ENCODE assay signal across 8 mouse cellular contexts in genomic region chr8:111889931-111890910, GRCm38 (mm10). TPM values are rescaled to one million over a fixed set of nuclear protein-coding genes. Genes with fewer than 3 reads are reported as not detected.
DNase-seq lines count a peak whose midpoint lies in the region; ATAC-seq lines count a peak whose summit lies in the region.

No protein-coding gene starts in this region.

- ATAC-seq in heart, embryonic 14.5 days (ENCODE audit: insufficient number of reproducible peaks, insufficient read depth, low FRiP score, low read depth), result no peak; the same call in 1 of the 2 replicates
- no peak for ATAC-seq in forebrain, embryonic 14.5 days
- no peak for ATAC-seq in midbrain, embryonic 11.5 days (ENCODE audit: low FRiP score)
- no peak for ATAC-seq in erythroblast, adult 5-6 weeks (replicated peaks; ENCODE audit: low FRiP score, poor library complexity, severe bottlenecking)

- H3K4me2 ChIP-seq in heart, embryonic 14.5 days (ENCODE audit: low read length), result peak overlapping the region; percentile 51
- peak overlapping the region; percentile 44 for H3K4me2 ChIP-seq in forebrain, embryonic 14.5 days (ENCODE audit: low read length)
- 0 out of 2 replicates have a peak overlapping the region, but pooled peaks have one; percentile 3 for H3K4me2 ChIP-seq in midbrain, embryonic 11.5 days

- H3K9me3 ChIP-seq in heart, embryonic 14.5 days (ENCODE audit: control insufficient read depth, low read length), result no peaks in the 10 kb centered on the region
- H3K9me3 ChIP-seq in forebrain, embryonic 14.5 days (replicated peaks; ENCODE audit: control insufficient read depth, low read length), result no peaks in the 10 kb centered on the region
- H3K9me3 ChIP-seq in midbrain, embryonic 11.5 days (ENCODE audit: control insufficient read depth, low read length), result no peaks in the 10 kb centered on the region

- peaks cover 5% of the 10 kb centered on the region in 2 experiments; a peak in 3 of 4 replicates for H3K4me1 ChIP-seq in heart, embryonic 14.5 days (ENCODE audit: control insufficient read depth in 2 of 2, insufficient read depth in 2 of 2, low read length in 2 of 2)
- 0 out of 2 replicates have a peak, but pooled peaks cover 4% of the 10 kb centered on the region for H3K4me1 ChIP-seq in forebrain, embryonic 14.5 days (ENCODE audit: control insufficient read depth, insufficient read depth, low read length)
- no peaks in the 10 kb centered on the region for H3K4me1 ChIP-seq in midbrain, embryonic 11.5 days (ENCODE audit: control insufficient read depth, insufficient read depth, low read length)

- H3K4me3 ChIP-seq in heart, embryonic 14.5 days (ENCODE audit: control insufficient read depth in 1 of 2, insufficient read depth in 1 of 2, low read depth in 1 of 2, low read length in 2 of 2), result peak overlapping the region; percentile 7 to 28; a peak in 3 of 4 replicates
- H3K4me3 ChIP-seq in forebrain, embryonic 14.5 days (ENCODE audit: low read depth, low read length), result peak overlapping the region; percentile 15
- peak overlapping the region; percentile 4; the same call in 1 of the 2 replicates for H3K4me3 ChIP-seq in midbrain, embryonic 11.5 days (ENCODE audit: low read depth, low read length)

- H3K36me3 ChIP-seq in heart, embryonic 14.5 days (ENCODE audit: control insufficient read depth, insufficient read depth, low read length), result no peaks in the 10 kb centered on the region
- H3K36me3 ChIP-seq in forebrain, embryonic 14.5 days (ENCODE audit: control insufficient read depth, insufficient read depth, low read length), result no peaks in the 10 kb centered on the region
- no peaks in the 10 kb centered on the region for H3K36me3 ChIP-seq in midbrain, embryonic 11.5 days (ENCODE audit: control insufficient read depth, insufficient read depth, low read length)

- no peak for DNase-seq in heart, adult 11 months
- DNase-seq in brain, adult 2 months (ENCODE audit: low read depth, low spot score), result peak; percentile 47
- no peak for DNase-seq in forebrain, embryonic 14.5 days (ENCODE audit: low spot score)
- peak; percentile 89 for DNase-seq in midbrain, embryonic 11.5 days (ENCODE audit: low spot score, missing footprints)
- DNase-seq in right cerebral cortex, adult 2 months (ENCODE audit: low spot score in 2 of 2), result no peak
- no peak for DNase-seq in gastrocnemius, adult 18-20 months (ENCODE audit: low spot score)

- no peak overlapping the region for H3K9ac ChIP-seq in heart, embryonic 14.5 days (ENCODE audit: low read length)
- peak overlapping the region; percentile 40; the same call in 1 of the 2 replicates for H3K9ac ChIP-seq in forebrain, embryonic 14.5 days (ENCODE audit: low read length)
- H3K9ac ChIP-seq in midbrain, embryonic 11.5 days (ENCODE audit: low read length), result no peak overlapping the region

- peaks cover 40% of the 10 kb centered on the region for H3K27me3 ChIP-seq in heart, embryonic 14.5 days (ENCODE audit: control insufficient read depth, insufficient read depth, low read length)
- peaks cover 35% of the 10 kb centered on the region for H3K27me3 ChIP-seq in forebrain, embryonic 14.5 days (replicated peaks; ENCODE audit: control insufficient read depth, insufficient read depth, low read length)
- H3K27me3 ChIP-seq in midbrain, embryonic 11.5 days (ENCODE audit: control insufficient read depth, insufficient read depth, low read length), result peaks cover 24% of the 10 kb centered on the region

- 12% methylated on average over 86 of the region's 86 CpGs for WGBS in heart, embryonic 14.5 days
- WGBS in forebrain, embryonic 14.5 days, result 11% methylated on average over 86 of the region's 86 CpGs
- 11% methylated on average over 86 of the region's 86 CpGs for WGBS in midbrain, embryonic 11.5 days

- H3K27ac ChIP-seq in heart, embryonic 14.5 days (replicated peaks in 1 of 2; ENCODE audit: control insufficient read depth in 1 of 2, insufficient read depth in 1 of 2, low read depth in 2 of 2, low read length in 2 of 2), result no peak overlapping the region
- H3K27ac ChIP-seq in forebrain, embryonic 14.5 days (ENCODE audit: low read depth, low read length), result no peak overlapping the region
- H3K27ac ChIP-seq in midbrain, embryonic 11.5 days (ENCODE audit: low read depth, low read length), result no peak overlapping the region

RNA-seq across cellular contexts. Expression of gene Tmem170, which starts 13.7 kb away (rescaled TPM):
- 4.3 and 4.5 TPM in 2 replicates for polyA plus RNA-seq in heart, embryonic 14.5 days (2014; fragmentation: Nextera tagmentation; extraction: Ambion mirVana)
- polyA plus RNA-seq in forebrain, embryonic 14.5 days (2014; fragmentation: Nextera tagmentation; extraction: Ambion mirVana), result 2.0 and 2.7 TPM in 2 replicates
- 6.8 and 7.2 TPM in 2 replicates for polyA plus RNA-seq in midbrain, embryonic 11.5 days (2014; fragmentation: Nextera tagmentation; extraction: Ambion mirVana)
- 0.84 and 2.7 TPM in 2 replicates for total RNA-seq in erythroblast, adult 5-6 weeks (2015; ENCODE audit: low replicate concordance)
- 0.70 and 1.4 TPM in 2 replicates for total RNA-seq in erythroblast, adult 5-6 weeks (2017; ENCODE audit: low replicate concordance)
- total RNA-seq in gastrocnemius, adult 18-20 months (2021), result 1 to 10 TPM; 2.0 to 2.3 TPM

RNA-seq across cellular contexts. Expression of gene Chst5, which starts 20.0 kb away (rescaled TPM):
- polyA plus RNA-seq in heart, embryonic 14.5 days (2014; fragmentation: Nextera tagmentation; extraction: Ambion mirVana), result 0.12 TPM in 1 of 2 replicates, not detected in the other
- polyA plus RNA-seq in forebrain, embryonic 14.5 days (2014; fragmentation: Nextera tagmentation; extraction: Ambion mirVana), result 2.6 TPM in 2 replicates
- polyA plus RNA-seq in midbrain, embryonic 11.5 days (2014; fragmentation: Nextera tagmentation; extraction: Ambion mirVana), result 2.4 TPM in 2 replicates
- total RNA-seq in erythroblast, adult 5-6 weeks (2015; ENCODE audit: low replicate concordance), result not detected in 2 replicates
- not detected in 2 replicates for total RNA-seq in erythroblast, adult 5-6 weeks (2017; ENCODE audit: low replicate concordance)
- under 1 TPM in 1 of 2 experiments, not detected in 1; 0.09 TPM for total RNA-seq in gastrocnemius, adult 18-20 months (2021)

RNA-seq across cellular contexts. Expression of gene Cfdp1, which starts 36.1 kb away (rescaled TPM):
- polyA plus RNA-seq in heart, embryonic 14.5 days (2014; fragmentation: Nextera tagmentation; extraction: Ambion mirVana), result 110 TPM in 2 replicates
- polyA plus RNA-seq in forebrain, embryonic 14.5 days (2014; fragmentation: Nextera tagmentation; extraction: Ambion mirVana), result 173 and 178 TPM in 2 replicates
- 209 and 223 TPM in 2 replicates for polyA plus RNA-seq in midbrain, embryonic 11.5 days (2014; fragmentation: Nextera tagmentation; extraction: Ambion mirVana)
- total RNA-seq in erythroblast, adult 5-6 weeks (2015; ENCODE audit: low replicate concordance), result 13.3 and 43.7 TPM in 2 replicates
- total RNA-seq in erythroblast, adult 5-6 weeks (2017; ENCODE audit: low replicate concordance), result 32.5 and 33.6 TPM in 2 replicates
- total RNA-seq in gastrocnemius, adult 18-20 months (2021), result 10 to 100 TPM; 17.8 to 21.0 TPM

RNA-seq across cellular contexts. Expression of gene Tmem231, which starts 43.5 kb away (rescaled TPM):
- polyA plus RNA-seq in heart, embryonic 14.5 days (2014; fragmentation: Nextera tagmentation; extraction: Ambion mirVana), result 4.1 and 4.3 TPM in 2 replicates
- 11.8 and 14.3 TPM in 2 replicates for polyA plus RNA-seq in forebrain, embryonic 14.5 days (2014; fragmentation: Nextera tagmentation; extraction: Ambion mirVana)
- 20.1 and 21.9 TPM in 2 replicates for polyA plus RNA-seq in midbrain, embryonic 11.5 days (2014; fragmentation: Nextera tagmentation; extraction: Ambion mirVana)
- total RNA-seq in erythroblast, adult 5-6 weeks (2015; ENCODE audit: low replicate concordance), result 2.7 TPM in 1 of 2 replicates, not detected in the other
- 4.7 and 5.0 TPM in 2 replicates for total RNA-seq in erythroblast, adult 5-6 weeks (2017; ENCODE audit: low replicate concordance)
- total RNA-seq in gastrocnemius, adult 18-20 months (2021), result 1 to 10 TPM in 1 of 2 experiments, under 1 TPM in 1; 0.91 to 1.0 TPM

RNA-seq across cellular contexts. Expression of gene Gabarapl2, which starts 50.3 kb away (rescaled TPM):
- 208 and 213 TPM in 2 replicates for polyA plus RNA-seq in heart, embryonic 14.5 days (2014; fragmentation: Nextera tagmentation; extraction: Ambion mirVana)
- polyA plus RNA-seq in forebrain, embryonic 14.5 days (2014; fragmentation: Nextera tagmentation; extraction: Ambion mirVana), result 518 and 525 TPM in 2 replicates
- polyA plus RNA-seq in midbrain, embryonic 11.5 days (2014; fragmentation: Nextera tagmentation; extraction: Ambion mirVana), result 331 and 348 TPM in 2 replicates
- total RNA-seq in erythroblast, adult 5-6 weeks (2015; ENCODE audit: low replicate concordance), result 113 and 121 TPM in 2 replicates
- 170 and 171 TPM in 2 replicates for total RNA-seq in erythroblast, adult 5-6 weeks (2017; ENCODE audit: low replicate concordance)
- 100 to 1,000 TPM in 1 of 2 experiments, 10 to 100 TPM in 1; 91.4 to 110 TPM for total RNA-seq in gastrocnemius, adult 18-20 months (2021)

Comparison
In these comparisons a context has a peak if more than half of its experiments do, and no peak if none do; other contexts are left out.
1. DNase-seq: peak in brain, adult 2 months (single experiment) and midbrain, embryonic 11.5 days (single experiment); none in heart, adult 11 months (single experiment), forebrain, embryonic 14.5 days (single experiment), right cerebral cortex, adult 2 months (0 of 2) and gastrocnemius, adult 18-20 months (single experiment).
2. Peak in every context shown above with its lines, with median percentiles within 50 percentile points of each other: H3K4me2 ChIP-seq and H3K4me3 ChIP-seq.